Mouse (Mus musculus) ES-Bruce4 (cell line): ENCODE results near the gene Sez6l. TPM values are rescaled to one million over a fixed set of nuclear protein-coding genes. Genes with fewer than 3 reads are reported as not detected.

Experiments
- H3K27ac ChIP-seq: 2 replicates; pipeline ENCODE4 v1.5.1; 2012; ENCODE audit warnings: low read length, inconsistent platforms; ENCODE audit not compliant: insufficient read depth
- H3K27me3 ChIP-seq: 2 replicates; pipeline ENCODE4 v1.6.1; 2012; ENCODE audit warnings: mild to moderate bottlenecking, low read length, inconsistent platforms; ENCODE audit not compliant: control insufficient read depth, poor library complexity, insufficient read depth, severe bottlenecking
- H3K36me3 ChIP-seq: 2 replicates; pipeline ENCODE4 v1.6.1; 2012; ENCODE audit warnings: inconsistent platforms, mild to moderate bottlenecking, low read length, moderate library complexity; ENCODE audit not compliant: control insufficient read depth, poor library complexity, insufficient read depth, severe bottlenecking
- H3K4me1 ChIP-seq: one replicate; pipeline ENCODE4 v1.8.1; 2011; ENCODE audit warnings: low read length; ENCODE audit not compliant: control insufficient read depth, insufficient read depth
- H3K4me3 ChIP-seq: 2 replicates; pipeline ENCODE4 v1.5.1; 2011; ENCODE audit warnings: low read depth, mild to moderate bottlenecking, low read length
- H3K9ac ChIP-seq: 2 replicates; pipeline ENCODE4 v1.6.1; 2012; ENCODE audit warnings: low read depth, mild to moderate bottlenecking, inconsistent platforms; ENCODE audit not compliant: poor library complexity, severe bottlenecking
- H3K9me3 ChIP-seq: replicated peaks from 2 replicates; pipeline ENCODE4 v1.6.1; 2012; ENCODE audit warnings: mild to moderate bottlenecking, low read length, inconsistent platforms; ENCODE audit not compliant: control insufficient read depth, poor library complexity, insufficient read depth, severe bottlenecking
- CTCF ChIP-seq: IDR thresholded peaks from one replicate; pipeline ENCODE4 v1.8.1; 2011; ENCODE audit warnings: low read depth, low read length
- EP300 ChIP-seq: IDR thresholded peaks from 2 replicates; pipeline ENCODE4 v1.6.1; 2011; ENCODE audit warnings: low read depth, low read length; ENCODE audit not compliant: insufficient read depth
- POLR2A ChIP-seq: IDR thresholded peaks from one replicate; pipeline ENCODE4 v1.8.1; 2011; ENCODE audit warnings: low read length; ENCODE audit not compliant: insufficient read depth
- polyA plus RNA-seq: library from polyadenylated mRNA; stranded (reverse); fragments of >200 nt; gene quantifications from 2 replicates; pipeline ENCODE4 v1.2.4, GENCODE M21; 2011; ENCODE audit warnings: low read depth; ENCODE audit not compliant: missing spikeins, insufficient read depth, insufficient read length

Sez6l gene
- polyA plus RNA-seq, 1 experiment, result 0.16 TPM

DNA sequence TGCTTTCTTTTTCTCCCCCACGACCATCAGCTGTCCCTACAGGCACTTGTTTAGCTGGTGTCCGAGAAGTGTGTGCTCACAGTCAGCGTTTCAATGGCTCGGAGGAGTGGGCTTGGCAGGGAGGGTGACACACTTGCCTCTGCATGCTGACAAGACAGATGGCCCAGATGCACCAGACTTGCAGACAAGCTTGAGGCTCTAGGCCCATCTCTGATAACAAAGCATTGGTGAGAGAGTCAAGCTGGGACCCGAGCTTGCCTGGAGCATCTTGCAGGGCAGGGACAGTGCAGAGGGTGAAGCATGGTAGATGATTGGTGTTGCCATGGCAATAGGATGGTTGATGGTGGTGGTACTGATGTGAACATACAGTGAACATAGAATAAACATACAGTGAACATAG is 167.7 kb downstream of the Sez6l start:
- Histone ChIP-seq H3K4me1 (peaks cover 1% of the 10 kb centered on the region), H3K9me3 (no peaks in the 10 kb centered on the region), H3K27me3 (no peaks in the 10 kb centered on the region), H3K9ac (no peak overlapping the region), H3K36me3 (no peaks in the 10 kb centered on the region), H3K4me3 (no peak overlapping the region), H3K27ac (no peak overlapping the region)
- TF ChIP-seq POLR2A (no peak), CTCF (no peak), EP300 (no peak)

- TF ChIP-seq EP300 (no peak), CTCF (no peak), POLR2A (no peak)
- H3K27me3 ChIP-seq, result no peaks in the 10 kb centered on the region
- no peak overlapping the region for H3K27ac ChIP-seq
Measured at GRCm38 (mm10) chr5:112406017-112406416, 171.0 kb downstream of the Sez6l start.

GRCm38 (mm10) chr5:112402437-112402836 is 174.5 kb downstream of the Sez6l start:
- H3K9ac ChIP-seq, result no peak overlapping the region
- H3K27me3 ChIP-seq, result no peaks in the 10 kb centered on the region
- H3K4me1 ChIP-seq, result no peaks in the 10 kb centered on the region
- H3K4me3 ChIP-seq, result no peak overlapping the region
- H3K9me3 ChIP-seq, result no peaks in the 10 kb centered on the region
- no peaks in the 10 kb centered on the region for H3K36me3 ChIP-seq
- TF ChIP-seq EP300 (no peak), CTCF (no peak), POLR2A (no peak)
- H3K27ac ChIP-seq, result no peak overlapping the region

More at GRCm38 (mm10) chr5:112406017-112406416, 171.0 kb downstream of the Sez6l start:
- no peak overlapping the region for H3K9ac ChIP-seq
- no peaks in the 10 kb centered on the region for H3K36me3 ChIP-seq
- H3K9me3 ChIP-seq, result no peaks in the 10 kb centered on the region
- no peak overlapping the region for H3K4me3 ChIP-seq
- H3K4me1 ChIP-seq, result no peaks in the 10 kb centered on the region

GRCm38 (mm10) chr5:112399284-112399683 is 177.7 kb downstream of the Sez6l start:
- no peak overlapping the region for H3K4me3 ChIP-seq
- H3K9ac ChIP-seq, result no peak overlapping the region
- H3K27me3 ChIP-seq, result no peaks in the 10 kb centered on the region
- no peak overlapping the region for H3K27ac ChIP-seq
- H3K9me3 ChIP-seq, result no peaks in the 10 kb centered on the region
- TF ChIP-seq CTCF (no peak), EP300 (no peak), POLR2A (no peak)
- no peaks in the 10 kb centered on the region for H3K4me1 ChIP-seq
- H3K36me3 ChIP-seq, result no peaks in the 10 kb centered on the region

GRCm38 (mm10) chr5:112396066-112396465 is 180.9 kb downstream of the Sez6l start:
- H3K9ac ChIP-seq, result no peak overlapping the region
- no peak overlapping the region for H3K4me3 ChIP-seq
- no peak overlapping the region for H3K27ac ChIP-seq

DNA sequence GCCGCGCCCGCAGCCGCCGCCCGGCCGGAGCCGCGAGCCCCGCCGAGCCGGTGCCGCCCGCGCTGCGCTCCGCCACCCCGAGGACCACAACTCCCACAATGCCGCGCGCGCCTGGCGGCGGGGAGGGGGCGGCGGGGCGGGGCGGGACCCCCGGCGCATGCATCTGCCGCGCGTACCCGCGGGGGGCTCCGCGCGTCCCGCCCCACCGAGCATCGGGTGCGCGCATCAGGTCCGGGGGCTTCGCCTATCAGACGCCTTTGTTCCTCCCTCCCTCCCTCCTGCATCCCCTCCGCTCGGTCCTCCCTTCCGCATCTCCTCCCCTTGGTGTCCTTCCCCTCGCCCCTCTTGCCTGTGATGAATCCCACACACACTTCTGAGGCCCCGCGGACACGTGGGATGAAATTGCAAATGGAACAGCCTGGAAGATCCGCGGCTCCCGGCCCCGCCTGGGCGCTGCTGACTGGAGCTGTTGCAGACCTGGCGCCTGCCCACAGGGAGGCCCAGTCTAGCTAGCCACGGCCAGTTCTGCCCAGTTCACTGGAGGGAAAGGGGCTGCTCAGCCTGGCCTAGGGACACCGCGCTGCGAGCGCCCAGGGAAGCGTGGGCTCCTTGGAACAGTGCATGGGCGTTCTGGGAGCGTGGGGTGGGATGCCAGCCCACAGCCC is 182.1 kb downstream of the Sez6l start, which contains the start of gene Asphd2:
Gene Asphd2 (minus strand): TSS at position 88 of the 665 bp plus-strand sequence.
- Histone ChIP-seq H3K36me3 (no peaks in the 10 kb centered on the region), H3K4me3 (peak within 1 kb of the TSS; percentile 79), H3K9me3 (no peaks in the 10 kb centered on the region), H3K9ac (peak within 1 kb of the TSS; percentile 30), H3K27me3 (no peaks in the 10 kb centered on the region), H3K4me1 (no peaks in the 10 kb centered on the region), H3K27ac (no peak within 1 kb of the TSS)
- TF ChIP-seq CTCF (no peak), POLR2A (no peak), EP300 (no peak)

More at GRCm38 (mm10) chr5:112396066-112396465, 180.9 kb downstream of the Sez6l start:
- H3K27me3 ChIP-seq, result no peaks in the 10 kb centered on the region
- H3K4me1 ChIP-seq, result no peaks in the 10 kb centered on the region
- H3K36me3 ChIP-seq, result no peaks in the 10 kb centered on the region
- TF ChIP-seq CTCF (no peak), EP300 (no peak), POLR2A (no peak)
- no peaks in the 10 kb centered on the region for H3K9me3 ChIP-seq
